Mouse (Mus musculus) right cerebral cortex, postnatal 10 days (tissue): ENCODE measurements around the gene Gm21883.
"Not testable (repeated sequence)": the region's sequence is repeated elsewhere in the genome, so short reads cannot be mapped to it uniquely, and the experiment has no call there.

Experiments
- DNase-seq, 2 experiments: peaks; one replicate each; pipeline ENCODE4 v3.0.0; 2021; ENCODE audit warnings: low spot score in 2 of 2

Gene Gm21883

GRCm38 (mm10) chrX:31574183-31574582, at the start of gene Gm21883:
Gm21883 (minus strand) TSS chrX:31574283.
- not testable (repeated sequence) for DNase-seq

- not testable (repeated sequence) for DNase-seq
Measured at GRCm38 (mm10) chrX:31618820-31619219, 44.7 kb upstream of the Gm21883 start, which contains the start of gene Spin2e. Spin2e (minus strand) TSS chrX:31618920.
